Mouse (Mus musculus): Measurements from ENCODE around the gene Cdkn2d.
A peak's percentile ranks its signal among the peaks of the same experiment; 100 is the strongest.
"Not testable (repeated sequence)": the region's sequence is repeated elsewhere in the genome, so short reads cannot be mapped to it uniquely, and the experiment has no call there.

The Cdkn2d gene

DNA sequence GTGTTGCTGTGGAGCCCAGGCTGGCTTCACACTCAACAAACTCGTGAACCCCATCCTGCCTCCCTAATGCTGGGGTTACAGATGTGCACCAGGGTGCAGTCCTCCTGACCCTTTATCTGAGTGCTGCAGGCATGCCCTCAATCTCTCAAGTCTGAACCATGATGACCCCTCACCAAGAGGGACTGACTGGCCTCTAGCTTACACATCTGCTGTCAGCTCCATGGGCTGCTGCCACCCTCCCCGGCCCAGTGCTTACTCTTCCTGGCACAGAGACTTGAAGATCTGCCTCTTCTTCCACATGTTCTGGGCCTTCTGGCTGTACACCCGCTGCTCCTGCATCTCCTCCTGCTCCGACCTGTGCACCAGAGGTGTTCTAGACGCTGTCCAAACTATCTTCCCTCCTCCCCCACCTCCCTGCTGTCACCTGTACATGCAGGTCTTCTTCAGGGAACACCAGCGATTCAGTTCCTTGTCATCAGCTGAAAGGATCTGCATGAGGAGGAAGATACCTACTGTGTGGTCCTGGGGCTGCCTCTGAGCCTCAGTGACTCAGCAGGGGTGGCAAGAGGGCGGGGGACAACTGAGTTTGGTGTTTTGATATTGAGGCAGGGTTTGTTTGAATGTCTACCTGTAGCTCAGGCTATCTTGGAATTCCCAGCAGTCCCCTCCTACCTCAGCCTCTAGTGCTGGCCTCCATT, 16.0 kb downstream of the Cdkn2d start:
- DNase-seq (ENCODE audit: low spot score), result no peak

DNA sequence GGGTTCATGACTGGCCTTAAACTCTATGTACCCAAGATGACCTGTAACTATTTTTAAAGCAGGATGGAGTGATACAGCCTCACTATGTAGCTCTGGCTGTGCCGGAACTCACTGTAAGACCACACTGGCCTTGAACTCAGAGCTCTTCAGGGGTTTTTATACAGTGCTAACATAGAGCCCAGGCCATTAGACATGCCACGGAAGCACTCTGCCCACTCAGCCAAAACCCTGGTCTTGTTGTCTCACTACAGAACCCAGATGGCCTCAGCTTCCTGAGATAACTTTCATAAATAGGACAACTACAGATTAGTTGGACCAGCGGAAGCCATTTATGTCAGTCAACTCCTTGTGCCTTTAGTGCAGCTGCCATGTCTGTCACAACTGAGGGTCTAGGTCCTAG, 16.9 kb downstream of the Cdkn2d start:
- no peak for DNase-seq (ENCODE audit: low spot score)

DNA sequence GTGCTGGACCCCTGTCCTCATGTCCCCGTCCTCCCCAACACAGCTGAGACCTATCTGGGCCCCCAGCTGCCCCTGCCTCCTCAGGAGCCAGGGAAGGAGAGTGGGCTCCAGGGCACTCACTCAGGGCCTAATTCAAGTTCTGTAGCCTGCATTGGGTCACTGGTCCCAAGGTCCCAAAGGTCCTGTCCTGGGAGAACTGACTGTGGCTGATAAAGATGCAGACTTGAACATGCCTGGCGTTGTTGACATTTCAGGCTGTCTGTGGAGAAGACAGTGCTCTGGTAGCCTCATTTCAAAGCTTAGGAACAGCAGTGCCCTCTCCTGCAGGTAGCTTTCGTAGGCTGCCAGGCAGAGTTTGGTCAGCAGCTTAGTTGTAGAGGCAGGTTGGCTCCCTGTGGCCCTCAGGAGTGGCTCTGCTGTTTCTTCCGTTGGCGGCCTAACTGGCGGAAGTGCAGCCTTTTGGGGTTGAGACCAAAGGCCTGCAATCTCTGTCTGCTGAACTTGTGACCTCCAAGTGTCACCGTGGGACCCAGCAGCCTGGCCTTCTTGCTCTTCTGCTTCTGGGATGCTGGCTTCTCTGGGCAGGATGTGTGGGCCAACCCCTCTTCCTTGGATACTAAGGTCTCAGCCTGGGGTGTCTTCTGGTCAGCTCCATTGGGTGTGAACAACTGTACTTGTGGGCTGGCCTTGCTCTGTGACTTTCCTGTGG, 17.5 kb downstream of the Cdkn2d start:
- no peak for DNase-seq (ENCODE audit: low spot score)

GRCm38 (mm10) chr9:21273094-21273493, 18.1 kb downstream of the Cdkn2d start:
- no peak for DNase-seq (ENCODE audit: low spot score)

- DNase-seq (ENCODE audit: low spot score), result no peak
Observed at GRCm38 (mm10) chr9:21272391-21272790, 18.8 kb downstream of the Cdkn2d start.

- DNase-seq (ENCODE audit: low spot score), result not testable (repeated sequence)
Observed at GRCm38 (mm10) chr9:21269590-21269989, 21.6 kb downstream of the Cdkn2d start.

DNA sequence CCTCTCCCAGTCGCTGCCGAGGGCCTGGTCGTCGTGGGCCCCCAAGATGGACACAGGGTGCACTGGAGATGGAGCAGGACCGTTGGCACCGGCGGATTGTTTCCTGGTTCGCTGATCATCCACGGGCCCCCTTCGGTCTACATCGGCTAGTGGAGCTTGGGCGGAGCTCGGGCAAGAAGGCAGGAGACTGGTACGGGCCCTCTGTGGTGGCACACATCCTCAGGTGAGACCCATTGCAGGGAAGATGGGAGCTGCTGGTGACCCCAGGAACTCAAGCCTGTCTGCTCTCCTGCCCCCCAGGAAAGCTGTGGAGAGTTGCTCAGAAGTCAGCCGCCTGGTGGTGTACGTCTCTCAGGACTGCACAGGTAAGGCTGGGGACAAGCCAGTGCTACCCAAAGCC, 22.9 kb downstream of the Cdkn2d start:
- no peak for DNase-seq (ENCODE audit: low spot score)

DNA sequence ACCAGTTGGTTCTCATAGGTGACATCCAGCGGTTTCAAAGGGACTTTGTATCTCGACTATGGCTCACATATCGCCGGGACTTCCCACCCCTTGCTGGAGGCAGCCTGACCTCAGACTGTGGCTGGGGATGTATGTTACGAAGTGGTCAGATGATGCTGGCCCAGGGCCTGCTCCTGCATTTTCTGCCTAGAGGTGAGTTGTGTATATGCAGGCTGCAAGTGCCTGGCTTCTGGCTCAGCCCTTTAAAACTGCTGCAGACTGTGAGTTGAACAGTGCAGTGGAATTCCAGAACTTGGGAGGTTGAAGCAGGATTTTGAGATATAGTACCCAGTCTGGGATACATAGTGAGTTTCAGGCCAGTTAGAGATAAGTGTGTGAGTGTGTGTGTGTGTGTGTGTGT, 24.3 kb downstream of the Cdkn2d start:
- DNase-seq (ENCODE audit: low spot score), result no peak

DNA sequence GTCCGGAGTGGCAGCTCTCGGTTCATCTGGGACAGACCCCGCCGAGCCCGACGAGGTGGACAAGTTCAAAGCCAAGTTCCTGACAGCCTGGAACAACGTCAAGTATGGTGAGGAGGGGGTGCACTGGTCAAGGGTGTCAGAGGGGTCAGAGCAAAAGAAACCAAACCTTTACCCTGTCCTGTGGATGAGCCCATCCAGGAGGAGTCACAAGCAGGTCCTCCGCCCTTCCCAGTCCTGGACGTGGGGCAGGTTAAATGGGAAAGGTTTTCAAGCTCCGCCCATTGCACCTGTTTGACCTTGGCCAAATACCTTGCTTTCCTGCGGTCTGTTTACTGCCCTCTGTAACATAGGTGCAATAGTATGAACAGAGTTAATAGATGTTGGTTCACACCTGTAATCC, 25.6 kb downstream of the Cdkn2d start:
- DNase-seq (ENCODE audit: low spot score), result no peak

- DNase-seq (ENCODE audit: low spot score), result peak; percentile 93
Observed at GRCm38 (mm10) chr9:21265000-21265561, 26.1 kb downstream of the Cdkn2d start, which contains the start of gene Atg4d. Gene Atg4d, plus strand, starts transcription at chr9:21265293.

DNA sequence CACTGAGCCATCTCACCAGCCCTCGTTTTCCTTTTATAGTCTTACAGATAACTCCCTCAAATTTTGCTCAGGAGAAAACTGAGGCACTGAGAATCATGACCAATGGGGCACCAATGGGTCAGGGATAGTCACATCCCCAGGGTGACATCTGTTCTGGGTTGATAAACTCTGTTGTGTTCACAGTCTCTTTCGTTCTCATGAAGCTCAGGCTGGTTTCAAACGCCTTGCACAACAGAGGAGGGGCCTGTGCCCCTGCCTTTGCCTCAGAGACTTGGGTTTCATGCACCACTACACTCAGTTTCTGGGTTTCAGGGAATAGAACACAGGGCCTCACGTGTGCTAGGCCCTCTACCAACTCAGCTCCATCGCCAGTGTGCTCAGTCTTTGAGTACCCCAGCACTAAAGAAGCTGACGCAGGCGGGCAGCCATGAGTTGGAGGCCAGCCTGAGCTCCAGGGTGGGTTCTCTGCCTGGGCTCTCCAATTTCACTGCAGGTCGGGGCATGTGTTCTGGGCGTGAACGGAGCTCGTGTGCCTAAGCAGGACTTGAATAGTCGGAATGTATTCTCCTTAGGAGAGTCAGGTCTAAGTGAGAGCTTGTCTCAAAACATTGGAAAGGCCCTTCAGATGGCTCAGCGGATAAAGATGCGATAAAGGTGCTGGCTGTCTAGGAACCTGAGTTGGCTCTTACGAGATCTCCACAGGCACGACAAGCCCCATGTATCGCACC, 26.8 kb downstream of the Cdkn2d start:
- DNase-seq (ENCODE audit: low spot score), result no peak

GRCm38 (mm10) chr9:21261831-21262230, 29.4 kb downstream of the Cdkn2d start:
- no peak for DNase-seq (ENCODE audit: low spot score)

DNA sequence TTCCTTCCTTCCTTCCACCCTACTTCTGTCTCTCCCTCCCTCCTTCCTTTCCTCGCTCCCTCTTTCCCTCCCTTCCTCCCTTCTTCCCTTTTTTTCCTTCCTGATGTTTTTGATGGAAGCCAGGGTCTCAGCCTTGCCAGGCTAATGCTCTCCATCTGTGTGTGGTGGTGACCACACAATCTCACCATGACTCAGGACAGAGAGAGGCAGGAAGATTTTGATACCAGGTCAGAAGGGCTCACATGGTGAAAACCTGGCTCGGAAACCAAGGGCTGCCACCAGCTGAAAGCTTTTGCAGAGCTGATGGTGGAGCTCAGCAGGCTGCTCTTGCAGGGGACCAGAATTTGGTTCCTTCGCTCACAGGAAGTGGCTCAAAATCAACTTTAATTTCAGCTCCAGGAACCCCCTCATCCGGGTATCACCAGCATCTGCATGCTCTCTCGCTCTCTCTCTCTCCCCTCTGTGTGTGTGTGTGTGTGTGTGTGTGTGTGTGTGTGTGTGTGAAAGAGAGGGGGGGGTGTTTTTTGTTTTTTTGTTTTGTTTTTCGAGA, 30.6 kb downstream of the Cdkn2d start:
- DNase-seq (ENCODE audit: low spot score), result no peak

GRCm38 (mm10) chr9:21256349-21256748, 34.9 kb downstream of the Cdkn2d start:
- not testable (repeated sequence) for DNase-seq (ENCODE audit: low spot score)

- no peak for DNase-seq (ENCODE audit: low spot score)
Observed at GRCm38 (mm10) chr9:21254690-21255089, 36.5 kb downstream of the Cdkn2d start.

DNA sequence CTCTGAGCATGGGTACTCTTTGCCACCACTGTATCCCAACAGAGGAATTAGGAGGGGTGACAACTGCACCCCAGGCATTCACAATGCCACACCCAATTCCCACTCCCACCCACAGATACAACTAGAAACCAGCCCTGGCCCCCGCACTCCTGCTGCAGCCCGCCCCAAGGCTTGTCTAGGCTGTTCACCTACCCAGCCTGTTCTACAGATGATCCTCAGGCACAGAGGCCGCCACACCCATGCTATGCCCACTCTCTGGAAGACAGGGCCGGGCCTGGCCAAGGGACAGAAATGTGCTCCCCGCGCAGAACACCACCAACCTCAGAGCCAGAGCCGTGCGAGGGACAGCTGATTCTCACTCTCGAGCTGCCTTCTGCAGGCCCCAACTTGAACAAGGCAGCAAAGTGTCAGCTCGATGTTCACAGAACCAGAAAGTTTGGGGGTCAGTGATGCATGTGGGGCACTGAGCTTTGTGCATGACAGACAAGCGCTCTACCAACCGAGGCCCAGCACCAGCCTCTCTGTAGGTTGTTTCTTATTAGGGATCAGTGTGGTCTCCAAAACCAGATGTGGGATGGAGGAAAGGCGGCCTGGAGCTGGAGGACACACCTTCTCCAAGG, 40.0 kb downstream of the Cdkn2d start:
- no peak for DNase-seq (ENCODE audit: low spot score)

DNA sequence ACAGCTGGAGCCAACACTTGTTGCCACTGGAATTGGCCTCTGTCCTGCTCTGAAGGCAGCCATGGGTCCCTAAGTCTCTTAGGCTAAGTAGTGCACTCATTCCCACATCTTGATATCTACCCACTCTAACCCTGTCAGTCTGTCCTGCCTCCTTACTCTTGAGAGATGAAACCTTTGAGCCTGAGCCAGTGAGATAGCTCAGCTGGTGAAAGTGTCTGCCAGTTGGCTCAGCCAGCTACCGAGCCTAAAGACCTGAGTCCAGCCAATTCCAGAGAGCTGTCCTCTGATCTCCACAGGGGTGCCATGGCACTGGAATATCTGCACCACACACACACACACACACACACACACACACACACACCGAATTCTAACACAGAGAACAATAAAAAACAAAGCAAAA, 40.7 kb downstream of the Cdkn2d start:
- DNase-seq (ENCODE audit: low spot score), result no peak

DNA sequence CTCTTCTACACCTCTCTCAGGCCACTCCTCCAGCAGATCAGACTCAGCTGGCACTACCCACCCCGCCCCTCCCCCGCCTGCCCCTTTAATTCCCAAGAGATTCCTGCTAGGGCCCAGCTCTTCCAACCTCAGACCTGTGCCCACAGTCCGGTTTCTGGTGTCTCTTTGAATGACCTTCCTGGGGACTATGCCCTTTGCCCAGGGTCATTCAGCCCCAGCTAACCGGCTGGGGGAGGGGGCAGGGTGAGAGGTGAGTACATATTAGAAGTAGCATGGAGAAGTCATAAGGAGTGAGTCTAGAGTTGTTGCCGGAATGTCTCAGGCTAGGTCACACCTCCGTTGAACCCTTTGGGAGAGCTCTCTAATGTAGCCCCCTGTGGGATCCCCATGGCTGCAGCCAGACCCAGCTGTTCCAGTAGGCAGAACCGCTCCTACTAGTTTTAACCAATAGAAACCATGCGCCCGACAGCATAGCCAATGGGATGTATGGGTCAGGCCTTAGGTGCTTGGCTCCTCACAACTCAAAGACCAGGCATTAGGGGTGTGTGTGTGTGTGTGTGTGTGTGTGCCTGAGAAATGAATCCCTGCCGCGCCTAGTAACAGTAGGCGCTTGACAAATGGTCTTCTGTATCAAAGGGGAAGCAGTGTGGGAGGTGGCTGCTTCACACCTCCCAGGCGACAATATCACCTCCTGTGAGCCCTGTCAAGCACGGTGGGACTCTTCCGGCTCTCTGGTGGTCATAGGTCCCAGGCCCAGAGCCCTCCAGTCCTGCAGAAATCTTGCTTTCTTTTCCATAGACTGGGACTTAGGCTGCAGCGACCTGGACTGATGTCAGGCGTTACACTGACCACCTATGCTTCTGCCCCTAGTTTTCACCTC, 41.3 kb downstream of the Cdkn2d start:
- no peak for DNase-seq (ENCODE audit: low spot score)

DNA sequence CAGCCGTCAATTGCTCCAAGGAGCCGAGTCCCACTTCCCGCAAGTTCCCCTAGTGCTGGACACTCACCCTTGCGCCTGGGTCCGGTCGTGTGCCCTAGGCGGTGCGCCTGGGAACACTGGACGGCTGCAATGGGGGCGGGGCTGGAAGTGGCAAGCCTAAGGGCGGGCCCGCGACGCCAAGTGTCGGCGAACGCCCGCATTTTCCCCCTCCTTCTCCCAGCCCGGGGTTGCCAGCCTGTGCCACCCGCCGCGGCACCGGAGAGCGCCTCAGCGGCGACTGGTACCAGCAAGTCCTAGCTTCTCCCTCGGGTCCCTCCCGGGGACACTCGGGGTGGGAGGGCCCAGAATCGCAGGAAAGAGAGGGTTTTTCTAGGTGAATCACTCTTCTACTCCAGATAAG, 42.9 kb downstream of the Cdkn2d start, which contains the start of gene S1pr5:
TSS of gene S1pr5 (minus strand) at position 118 of the 400 bp plus-strand sequence.
- no peak for DNase-seq (ENCODE audit: low spot score)

DNA sequence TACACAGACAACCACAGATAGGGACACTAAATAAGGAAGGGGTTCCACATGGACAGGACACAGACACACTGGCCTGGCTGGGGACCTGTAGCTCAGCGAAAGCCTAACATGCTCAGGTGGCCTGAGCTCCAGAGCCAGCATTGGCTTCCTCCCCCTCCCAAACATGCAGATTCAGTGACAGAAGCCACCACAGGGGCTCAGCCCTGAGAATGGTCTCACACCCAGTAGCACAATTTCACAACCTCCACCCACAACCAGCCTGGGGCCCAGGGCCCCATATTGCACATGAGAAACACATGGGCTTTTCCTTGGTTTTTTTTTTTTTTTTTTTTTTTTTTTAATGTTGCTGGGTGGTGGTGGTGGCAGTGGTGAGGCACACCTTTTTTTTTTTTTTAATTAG, 44.9 kb downstream of the Cdkn2d start:
- DNase-seq (ENCODE audit: low spot score), result no peak

- no peak for DNase-seq (ENCODE audit: low spot score)
Observed at GRCm38 (mm10) chr9:21245113-21245487, 46.1 kb downstream of the Cdkn2d start.
